Mouse (Mus musculus): ENCODE measurements at regions not wholly inside any gene's neighbourhood (a gene's known extent, or its start where the extent isn't known, plus 50 kb on each side); places are given as distances from the start of the nearest gene placed in this dataset.

DNA sequence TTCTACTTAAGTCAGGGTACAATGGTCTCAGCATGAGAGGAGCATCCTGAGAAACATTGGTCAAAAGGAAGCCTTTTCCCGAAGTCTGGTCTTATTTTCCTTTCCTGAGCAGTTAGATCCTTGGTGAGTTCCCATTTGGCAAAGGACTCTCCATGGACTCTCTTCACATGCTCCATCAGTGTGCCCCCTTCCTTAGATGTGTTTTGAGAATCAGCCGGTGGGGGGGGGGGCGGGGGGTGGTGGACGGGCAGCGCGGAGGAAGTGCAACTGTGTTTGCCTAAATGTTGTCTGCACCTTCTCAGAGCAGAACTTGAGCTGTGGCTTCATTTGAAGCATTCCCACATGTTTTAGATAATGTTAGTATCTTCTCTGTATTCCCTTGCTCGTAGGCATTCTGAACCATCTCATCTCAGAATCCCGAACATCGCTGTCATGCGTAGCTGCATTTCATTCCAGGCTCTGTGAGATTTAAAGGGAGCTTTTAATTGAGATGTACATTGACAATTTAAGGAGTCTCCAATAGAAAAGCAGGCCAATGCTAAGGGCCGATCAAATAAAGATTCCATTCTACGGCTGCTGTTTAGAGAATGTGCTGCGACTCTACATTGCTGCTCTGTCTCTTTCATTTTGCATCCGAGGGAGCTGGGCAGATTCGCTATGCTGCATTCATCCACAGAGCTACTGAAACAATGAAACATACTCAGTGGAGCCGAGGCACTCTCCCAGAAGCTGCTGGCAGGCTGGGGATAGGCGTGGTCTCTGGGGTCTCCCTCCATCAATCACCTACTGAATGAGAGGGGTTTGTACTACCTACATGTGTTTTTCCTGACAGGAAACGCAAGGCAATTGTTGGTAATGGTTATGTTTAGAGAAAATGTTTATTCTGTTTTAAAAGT, 92.9 kb downstream of the Pax1 start:
- DNase-seq (ENCODE audit: low read depth) = no peak

Measured in naive thymus-derived CD4-positive, alpha-beta T cell, adult 2 months (primary cell).